Mouse (Mus musculus): ENCODE measurements around the gene Tcf7l1.

The Tcf7l1 gene

DNA sequence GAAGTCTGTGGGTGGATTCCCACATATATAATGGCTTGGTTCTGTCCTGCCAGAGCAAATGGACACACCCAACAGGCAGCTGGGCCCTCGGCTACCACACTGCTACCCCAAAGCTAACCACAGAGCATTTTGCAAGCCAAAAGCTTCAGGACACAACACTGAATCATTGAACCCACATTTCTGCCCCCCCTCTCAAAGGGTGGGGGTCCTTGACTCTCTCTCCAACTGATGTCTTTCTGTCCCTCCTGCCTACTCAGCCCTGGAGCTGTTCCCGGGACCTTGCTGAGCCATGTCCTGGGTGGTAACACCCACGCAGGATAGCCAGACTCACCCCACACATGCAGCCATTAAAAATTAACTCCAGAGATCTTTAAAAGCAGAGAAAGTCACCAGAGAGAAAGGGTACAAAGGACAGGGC lies 45.4 kb downstream of the Tcf7l1 start:
- DNase-seq: no peak

DNA sequence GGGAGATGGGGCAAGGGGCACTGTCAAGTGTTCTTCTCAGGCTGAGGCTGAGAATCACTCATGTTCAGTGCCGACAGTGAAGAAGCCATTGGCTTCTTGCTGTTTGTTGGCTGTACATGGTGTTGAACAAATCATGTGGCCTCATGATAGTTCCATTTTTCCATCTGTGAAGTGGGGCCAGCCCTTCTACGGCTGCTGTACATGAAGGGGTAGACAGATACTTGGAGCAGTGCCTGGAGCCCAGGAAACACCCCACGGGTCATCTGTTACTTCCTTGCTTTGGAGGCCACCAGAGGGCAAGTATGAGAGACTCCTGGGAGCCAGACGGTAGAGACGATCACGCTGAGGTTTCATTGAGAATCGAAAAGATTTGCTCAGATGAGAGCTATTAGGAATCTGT lies 46.7 kb downstream of the Tcf7l1 start:
- DNase-seq: no peak

DNA sequence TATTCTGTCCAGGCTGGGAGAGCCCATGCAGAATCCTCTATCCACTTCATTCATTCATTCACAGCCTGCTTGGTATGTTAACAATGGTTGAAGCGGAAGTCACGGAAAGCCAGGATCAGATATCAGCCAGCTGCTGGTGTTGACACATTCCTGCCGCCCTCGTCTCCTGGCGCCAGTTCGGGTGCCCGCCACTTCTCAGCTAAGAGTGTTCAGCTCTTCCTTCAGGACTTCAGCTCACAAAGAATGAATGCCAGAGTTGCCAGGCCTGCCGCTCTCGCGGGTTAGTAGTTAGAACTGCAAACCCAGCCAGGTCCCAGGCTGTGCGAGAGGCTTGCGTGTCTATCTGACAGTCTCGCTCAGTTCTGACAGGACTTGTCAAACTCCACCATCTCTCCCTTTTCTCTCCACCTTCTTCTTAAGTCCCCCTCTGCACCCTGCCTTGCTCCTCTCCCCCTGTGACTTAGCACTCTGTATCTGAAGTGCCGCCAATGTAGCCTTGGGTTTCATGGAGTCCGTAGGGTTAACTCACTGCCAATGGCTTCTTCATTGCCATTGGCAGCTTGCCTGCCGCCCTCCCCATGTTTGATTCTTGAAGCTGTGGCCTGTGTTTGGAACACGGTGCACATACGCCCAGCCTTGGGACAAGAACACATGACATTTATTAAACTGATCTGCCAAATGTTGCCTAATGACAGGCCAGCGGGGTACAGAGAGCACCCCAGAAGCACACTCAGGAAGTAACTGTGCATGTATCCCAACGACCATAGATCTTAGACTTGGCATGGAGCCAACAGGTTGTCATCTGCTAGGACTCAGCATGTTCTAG lies 48.2 kb downstream of the Tcf7l1 start:
- DNase-seq: no peak

DNA sequence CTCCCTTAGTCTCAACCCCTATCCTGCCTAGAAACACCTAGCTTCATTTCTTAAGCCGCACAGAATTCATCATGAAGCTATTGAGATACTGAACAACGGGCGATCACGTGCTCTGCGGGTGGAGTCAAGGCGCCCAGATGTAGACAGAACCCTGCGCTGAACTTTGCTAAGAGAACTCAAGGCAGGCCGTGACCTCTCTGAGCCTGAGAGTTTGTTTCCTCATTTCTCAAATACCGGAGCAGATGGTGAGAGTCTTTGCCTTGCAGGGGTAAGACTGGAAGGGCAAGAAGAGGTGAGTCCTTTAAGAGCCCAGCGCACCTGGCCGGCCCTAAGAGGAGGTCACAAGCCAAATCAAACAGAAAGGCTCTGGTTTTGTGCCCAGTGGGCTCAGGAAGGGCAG lies 52.2 kb downstream of the Tcf7l1 start:
- no peak for DNase-seq

DNA sequence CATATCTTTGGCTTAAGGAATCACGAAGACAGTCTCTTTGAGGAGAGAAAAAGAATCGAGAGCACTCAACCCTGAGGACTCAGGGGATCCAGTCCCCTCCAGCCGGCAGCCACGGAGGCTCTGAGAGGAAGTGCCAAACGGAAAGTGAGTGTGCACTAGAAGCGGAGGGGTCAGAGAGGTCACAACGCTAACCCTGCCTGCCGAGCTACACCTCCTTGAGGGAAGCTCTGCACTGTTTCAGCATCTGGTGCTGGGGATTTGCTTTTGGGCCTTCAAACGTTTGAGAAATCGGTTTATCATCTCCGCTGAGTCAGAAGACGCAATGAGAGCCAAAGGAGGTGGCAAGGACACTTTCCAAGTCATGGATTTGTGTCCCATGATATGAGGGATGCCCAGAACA lies 53.8 kb downstream of the Tcf7l1 start:
- DNase-seq: no peak

DNA sequence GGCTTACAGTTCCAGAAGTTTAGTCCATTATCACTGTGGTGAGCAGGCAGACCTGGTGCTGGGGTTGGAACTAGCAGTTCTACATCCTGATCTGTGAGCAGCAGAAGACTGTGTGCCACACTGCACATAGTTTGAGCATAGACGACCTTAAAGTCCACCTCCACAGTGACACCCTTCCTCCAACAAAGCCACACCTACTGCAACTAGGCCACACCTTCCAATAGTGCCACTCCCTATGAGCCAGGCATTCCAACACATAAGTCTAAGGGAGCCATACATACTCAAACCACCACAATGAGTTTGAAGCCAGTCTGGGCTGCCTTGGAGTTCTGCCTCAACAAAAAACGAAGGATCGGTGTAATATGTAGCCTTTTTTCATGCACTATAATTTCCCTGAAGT lies 55.7 kb downstream of the Tcf7l1 start:
- no peak for DNase-seq

DNA sequence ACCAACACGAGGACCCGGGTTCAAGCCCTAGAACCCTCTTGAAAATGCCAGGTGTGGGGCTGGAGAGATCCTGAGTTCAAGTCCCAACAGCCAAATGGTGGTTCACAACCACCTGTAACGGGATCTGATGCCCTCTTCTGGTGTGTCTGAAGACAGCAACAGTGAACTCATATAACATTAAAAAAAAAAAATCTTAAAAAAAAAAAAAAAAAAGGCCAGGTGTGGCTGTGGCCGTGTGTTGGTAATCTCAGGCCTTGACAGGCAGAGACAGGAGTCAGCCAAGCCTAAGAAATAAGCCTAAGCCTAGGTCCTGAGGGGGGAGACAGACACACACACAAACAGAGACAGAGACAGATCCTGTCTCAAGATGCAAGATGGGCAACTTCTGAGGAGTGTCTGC lies 56.9 kb downstream of the Tcf7l1 start:
- no peak for DNase-seq

DNA sequence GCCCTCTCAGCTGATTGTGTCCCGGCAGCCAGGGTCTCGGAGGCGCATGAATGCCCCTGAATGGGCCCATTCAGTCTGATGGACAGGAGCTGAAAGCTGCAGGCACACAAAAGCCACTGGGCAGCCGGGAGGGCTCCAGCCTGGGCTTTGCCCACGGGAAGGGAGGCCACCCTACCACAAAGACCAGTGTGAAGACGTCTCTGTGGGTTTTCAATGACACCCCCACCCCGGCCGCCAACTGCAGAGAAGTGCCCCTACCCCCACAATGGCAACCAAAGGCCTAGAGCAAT lies 58.5 kb downstream of the Tcf7l1 start:
- DNase-seq: peak; percentile 8 to 17

DNA sequence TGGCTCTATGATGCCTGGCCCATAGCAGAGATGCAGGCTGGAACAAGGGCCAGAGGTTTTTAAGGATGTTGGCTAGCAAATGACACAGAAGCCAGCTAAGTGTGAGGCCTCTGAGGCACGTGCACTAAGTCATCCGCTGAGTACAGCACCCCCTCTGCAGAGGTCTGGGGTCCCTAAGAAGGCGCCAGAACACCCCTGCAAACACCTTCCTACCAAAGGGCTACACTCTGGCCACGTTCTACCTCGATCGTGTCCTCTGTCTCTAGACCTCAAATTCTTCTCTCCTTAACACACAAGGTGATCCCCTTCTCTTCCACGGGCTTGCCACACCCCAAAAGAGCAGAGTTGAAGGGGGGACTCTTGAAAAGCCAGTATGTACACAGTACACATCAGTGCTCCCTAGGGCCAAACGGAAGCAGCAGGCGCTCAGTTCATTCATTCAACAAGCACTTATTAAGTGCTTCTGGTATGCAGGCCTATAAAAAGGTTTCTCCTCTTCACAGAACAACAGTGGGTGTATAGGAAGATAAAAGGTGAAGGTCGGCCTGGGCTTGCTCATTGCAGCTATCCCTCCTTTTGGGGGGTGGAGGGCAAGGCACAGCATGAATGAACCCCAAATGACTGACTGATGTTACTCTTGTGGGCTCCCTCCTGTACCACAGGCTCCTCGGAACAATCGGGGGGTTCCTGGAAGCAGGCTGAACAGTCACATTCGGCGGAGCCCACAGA lies 59.1 kb downstream of the Tcf7l1 start:
- DNase-seq: no peak

DNA sequence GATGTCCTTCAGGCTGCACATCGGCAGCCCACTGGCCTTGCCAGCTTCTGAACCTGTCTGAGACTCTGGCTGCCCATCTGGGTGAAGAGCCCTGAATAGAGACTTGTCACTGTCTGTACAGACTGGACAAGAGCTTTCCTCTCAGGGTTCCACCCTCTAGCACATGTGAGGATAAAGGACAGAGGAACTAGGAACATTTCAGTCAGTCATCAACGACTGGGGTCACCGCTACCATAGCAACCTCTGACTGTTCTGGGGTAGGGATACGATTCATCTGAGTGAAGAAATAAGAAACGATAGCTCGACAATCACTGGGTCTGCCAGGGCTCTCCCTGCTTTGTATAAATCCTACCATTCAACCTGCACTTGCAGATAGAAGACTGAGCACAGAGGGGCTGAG lies 61.2 kb downstream of the Tcf7l1 start:
- DNase-seq: no peak

DNA sequence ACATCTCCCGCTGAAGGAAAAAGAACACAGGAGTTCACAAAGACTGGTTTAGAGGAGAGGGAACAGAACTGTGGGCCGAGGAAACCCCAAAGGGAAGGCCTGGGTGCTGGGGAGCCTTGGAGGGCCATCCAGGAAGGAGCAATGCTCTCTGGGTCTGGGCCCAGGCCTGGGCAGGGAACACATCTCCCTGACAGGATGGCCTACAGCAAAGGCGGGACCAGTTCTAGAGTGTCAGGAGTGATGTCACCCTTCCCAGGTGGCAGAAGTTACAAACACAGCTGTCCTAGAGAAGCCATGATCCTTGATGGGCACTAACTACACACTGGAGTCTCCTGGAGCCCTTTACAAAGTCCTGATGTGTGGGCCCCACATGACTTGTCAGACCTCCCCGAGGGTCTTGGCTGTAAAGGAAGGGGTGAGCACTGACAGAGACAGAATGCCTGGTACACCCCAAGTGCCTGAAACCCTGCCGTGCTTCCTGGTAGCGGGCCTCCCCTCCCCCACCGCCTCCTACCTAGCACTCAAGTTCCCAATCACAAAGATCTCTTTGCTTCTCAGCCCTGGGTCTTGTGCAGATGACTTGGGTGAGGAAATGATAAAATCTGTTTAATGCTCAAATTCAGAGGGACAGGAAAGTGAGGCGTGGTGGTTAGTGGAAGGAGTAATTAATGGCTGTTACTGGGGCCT lies 64.4 kb downstream of the Tcf7l1 start:
- DNase-seq: no peak

DNA sequence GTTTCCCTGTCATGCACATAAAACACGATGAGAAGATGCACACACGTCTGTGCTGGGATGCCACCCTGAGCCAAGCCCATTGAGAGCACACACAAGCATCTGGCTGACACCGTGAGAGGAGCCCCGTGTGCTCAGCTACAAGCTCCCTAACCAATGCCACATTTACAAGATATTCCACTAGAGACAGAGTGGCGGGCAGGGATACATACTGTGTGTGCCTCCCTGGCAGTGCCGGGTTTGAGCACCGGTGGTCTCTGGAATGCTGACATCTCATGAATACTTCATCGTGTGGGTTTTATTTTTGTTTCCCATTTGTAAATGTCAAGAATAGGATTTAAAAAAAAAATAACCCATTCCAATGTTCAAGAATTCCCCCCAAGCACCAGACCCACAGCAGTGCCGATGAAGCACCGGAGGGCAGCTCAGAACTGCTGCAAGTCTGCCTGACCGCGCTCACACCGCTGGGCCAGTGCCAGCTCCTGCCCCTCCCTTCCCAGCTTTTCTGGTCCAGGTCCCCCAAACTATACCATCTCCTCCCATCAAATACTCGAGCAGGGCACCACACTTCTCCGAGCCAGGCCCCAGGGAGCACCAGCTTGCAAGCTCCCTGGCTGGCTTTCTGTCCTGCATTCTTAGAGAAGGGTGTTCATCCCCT lies 65.2 kb downstream of the Tcf7l1 start:
- DNase-seq: no peak

DNA sequence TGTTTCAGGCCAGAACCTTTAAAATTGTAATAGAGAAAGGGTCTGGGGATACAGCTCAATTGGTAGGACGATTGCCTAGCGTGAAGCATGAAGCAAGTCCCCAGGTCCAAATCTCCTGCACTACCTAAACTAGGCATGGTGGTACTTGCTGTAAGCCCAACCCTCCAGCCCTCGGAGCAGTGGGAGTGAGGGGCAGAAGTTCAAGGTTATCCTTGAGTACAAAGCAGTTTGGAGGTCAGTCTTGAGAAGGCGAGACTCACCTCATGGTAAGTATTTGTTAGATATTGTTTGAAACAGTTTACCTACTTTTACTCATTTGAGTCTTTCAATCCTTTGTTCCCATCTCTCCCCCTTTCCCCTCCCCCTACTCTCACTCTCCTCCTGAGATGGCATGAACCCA lies 65.9 kb downstream of the Tcf7l1 start:
- no peak for DNase-seq

DNA sequence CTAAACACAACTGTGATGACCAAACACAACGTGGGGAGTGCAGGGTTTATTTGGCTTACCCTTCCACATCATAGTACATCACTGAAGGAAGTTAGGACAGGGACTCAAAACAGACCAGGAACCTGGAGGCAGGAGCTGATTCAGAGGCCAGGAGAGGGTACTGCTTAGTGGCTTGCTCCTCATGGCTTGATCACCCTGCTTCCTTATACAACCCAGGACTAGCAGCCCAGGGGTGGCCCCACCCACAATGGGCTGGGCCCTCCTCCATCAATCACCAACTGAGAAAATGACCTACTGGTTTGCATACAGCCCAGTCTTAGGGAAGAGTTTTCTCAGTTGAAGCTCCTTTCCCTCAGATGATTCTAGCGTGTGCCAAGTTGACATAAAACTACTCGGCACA lies 68.2 kb downstream of the Tcf7l1 start:
- DNase-seq: no peak

DNA sequence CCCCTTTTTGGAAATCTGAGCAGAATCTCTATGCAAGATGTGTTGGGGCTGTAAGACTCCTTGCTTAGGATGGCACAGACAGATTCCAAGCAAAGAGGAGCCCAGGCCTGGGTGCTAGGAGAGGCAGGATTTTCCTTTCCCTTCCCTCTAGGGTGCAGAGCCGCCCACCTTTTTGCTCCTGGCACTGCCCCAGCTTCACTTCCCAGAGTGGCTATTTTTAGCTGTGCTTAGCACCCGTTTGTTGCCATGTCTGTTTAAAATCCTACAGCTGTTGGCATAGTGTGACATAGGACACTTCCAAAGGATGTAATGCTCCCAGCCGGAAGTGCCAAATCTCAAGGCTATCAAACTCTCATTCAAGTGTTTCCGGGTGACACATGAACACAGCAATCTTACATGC lies 74.3 kb downstream of the Tcf7l1 start:
- DNase-seq: no peak

DNA sequence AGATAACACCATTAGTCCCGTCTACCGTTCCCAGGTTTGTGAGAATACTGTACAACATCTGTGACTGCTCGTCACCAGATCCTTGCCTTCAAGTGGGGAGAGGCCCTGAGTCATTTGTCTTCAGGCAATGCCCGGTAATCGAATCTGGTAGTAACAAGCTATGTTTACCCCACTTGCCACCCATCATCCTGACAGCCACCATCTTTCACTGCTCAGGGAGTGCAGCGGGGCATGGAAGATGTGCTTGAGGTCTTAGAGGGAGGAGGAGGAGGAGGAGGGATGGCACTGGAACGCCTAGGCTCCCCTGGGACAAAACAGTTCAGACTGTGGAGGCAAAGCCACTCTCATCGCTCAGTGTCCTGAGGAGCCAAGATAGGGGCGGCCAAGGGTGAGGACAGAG lies 74.8 kb downstream of the Tcf7l1 start:
- DNase-seq: no peak

DNA sequence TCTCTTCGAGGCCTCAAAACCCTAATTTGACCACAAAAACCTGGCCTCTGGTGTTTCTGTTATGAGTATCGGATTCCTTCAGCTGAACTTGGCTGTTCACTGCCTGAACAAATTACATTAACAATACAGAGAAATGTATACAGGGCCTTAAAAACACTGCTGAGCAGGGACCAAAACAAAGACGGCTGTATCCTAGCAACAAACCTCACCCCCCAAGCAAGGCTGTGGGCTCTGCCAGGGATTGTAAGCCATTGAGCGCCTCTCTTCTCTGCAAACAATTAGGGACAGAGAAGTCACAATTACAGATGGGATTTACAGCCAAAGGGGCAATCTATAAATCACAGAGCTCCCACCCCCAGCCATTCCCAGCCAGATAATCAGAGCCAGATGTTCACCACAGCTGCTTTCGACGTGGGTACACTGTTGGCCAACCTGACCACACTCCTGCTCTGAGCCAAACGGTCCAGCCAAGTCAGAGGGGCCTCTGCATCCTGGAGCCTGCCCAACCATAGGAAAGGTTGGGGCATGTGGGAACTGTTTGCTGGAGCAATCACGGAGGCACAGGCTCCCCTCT lies 77.5 kb downstream of the Tcf7l1 start:
- DNase-seq: no peak

DNA sequence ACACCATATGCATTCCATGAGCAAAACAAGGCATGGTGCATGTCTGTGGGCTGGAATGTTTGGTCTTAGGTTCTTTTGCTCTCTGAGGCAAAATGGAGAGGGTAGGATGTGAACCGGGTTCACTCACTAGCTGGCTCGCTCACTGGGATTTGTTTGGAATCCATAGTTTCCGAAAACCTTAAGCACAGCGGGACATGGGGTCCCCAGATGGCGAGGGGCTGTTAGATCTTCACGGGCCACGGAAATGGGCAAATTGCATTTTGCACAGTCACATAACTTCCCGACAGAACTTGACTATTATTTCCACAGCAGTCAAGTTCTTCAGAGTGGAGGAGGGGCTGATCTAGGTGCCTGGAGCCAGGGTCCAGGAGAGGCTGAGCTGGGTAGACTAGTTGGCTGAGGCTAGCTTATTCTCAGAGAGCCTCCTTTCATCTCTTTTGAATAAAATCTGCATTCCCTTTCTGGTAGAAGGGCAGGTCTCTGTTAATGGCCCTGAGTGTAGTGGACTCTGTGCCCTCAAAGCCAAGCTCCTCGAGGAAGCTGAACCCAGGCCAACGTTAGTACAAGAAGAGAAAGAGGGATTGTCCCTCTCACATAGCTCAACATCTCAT lies 78.1 kb downstream of the Tcf7l1 start:
- no peak for DNase-seq

DNA sequence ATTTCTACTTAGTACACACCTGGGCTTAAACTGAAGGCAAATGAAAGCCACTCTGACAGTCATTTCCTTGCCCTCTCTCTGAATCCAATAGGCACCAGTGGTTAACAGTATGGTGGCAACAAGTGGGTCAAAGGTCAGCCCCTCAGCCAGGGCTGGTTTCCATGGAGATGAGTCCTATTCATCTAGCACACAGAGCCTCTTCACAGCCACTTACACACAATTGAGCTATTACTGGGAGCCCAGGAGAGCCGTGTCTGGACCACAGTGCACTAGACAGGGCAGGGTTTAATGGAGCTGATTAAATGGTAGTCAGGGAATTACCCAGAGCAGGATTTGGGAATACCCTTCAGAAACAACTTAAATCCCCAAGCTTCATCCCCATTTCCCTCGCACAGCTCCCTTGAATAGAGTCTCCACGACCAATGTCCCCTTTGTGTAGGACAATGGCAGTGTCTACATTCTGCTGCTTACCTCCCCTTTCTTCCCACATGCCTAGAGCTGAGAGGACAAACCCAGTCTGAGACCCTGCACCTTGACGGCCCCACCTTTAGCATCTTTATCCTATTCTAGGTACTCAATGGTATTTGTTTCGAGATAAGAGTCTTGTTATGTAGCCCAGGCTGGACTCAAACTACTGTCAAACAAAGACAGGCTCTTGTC lies 89.5 kb downstream of the Tcf7l1 start:
- no peak for DNase-seq

DNA sequence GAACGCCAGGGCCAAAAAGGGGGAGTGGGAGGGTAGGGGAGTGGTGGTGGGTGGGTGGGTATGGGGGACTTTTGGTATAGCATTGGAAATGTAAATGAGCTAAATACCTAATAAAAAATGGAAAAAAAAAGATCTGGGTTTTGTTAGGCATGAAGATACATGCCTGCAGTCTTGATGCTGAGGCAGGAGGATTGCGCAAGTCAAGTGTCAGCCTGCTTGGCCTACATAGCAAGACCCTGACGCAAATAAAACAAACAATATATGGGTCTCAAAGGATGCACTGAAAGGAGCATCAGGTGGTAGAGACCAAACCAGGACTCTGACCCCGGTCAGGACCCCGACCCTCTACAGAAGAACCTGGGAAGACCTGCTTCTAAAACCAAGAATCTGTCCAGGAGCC lies 90.5 kb downstream of the Tcf7l1 start:
- DNase-seq: no peak

DNA sequence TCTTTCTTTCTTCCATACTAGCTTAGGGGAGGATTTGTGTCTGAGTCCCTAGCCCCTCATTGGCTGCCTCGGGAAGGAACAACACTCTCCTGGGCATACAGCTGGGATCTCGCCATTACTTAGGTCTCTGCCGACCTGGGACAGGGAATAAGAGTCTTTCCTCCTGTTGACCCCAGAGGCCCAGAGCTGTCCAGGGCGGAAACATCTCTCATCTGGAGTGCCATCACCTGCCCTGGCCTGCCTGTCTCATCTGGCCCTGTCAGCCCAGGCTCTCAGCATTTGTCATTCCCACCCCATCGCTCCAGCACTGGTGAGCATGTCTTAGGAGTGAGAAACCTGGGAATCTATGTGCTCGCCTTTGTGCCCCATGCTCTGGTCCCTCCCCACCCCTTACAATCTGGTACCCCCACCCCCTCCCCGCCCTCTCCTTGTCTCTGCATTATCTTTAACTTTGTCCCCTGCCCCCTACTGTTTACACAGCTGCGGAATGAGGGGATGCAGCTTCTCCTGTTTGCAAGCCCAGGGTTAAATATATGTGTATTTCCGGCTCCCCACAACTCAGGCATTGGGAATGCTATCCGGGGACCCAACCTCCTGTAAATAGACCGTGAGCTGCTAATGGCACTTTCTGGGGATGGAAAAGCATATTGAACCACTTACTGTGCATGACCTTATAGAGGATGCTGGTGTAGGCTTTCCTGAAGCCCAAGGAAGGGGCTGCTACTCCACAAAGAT lies 92.3 kb downstream of the Tcf7l1 start:
- no peak for DNase-seq

DNA sequence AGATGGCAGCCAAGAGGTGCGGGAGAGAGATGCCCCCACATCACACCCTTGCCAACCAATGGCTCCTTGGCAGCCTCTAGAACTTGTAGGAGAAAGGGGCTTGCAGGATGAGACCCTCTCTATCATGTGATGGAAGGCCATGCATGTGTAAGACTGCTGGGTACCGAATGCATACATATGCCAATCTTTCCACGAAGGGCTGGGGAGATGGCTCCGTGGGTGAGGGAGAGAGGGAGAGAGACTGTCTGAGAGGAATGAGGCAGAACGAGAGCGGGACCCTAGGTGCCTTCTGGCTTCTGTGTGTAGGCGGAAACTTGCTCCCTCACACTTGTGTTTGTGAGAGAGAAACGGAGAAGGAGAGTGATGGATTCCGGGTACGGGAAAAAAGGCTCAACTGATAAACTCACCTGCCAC lies 94.3 kb downstream of the Tcf7l1 start:
- no peak for DNase-seq

All from cerebellum, adult 18-20 months (tissue).